ENCODE assay signal across 8 mouse cellular contexts in the genomic region with DNA sequence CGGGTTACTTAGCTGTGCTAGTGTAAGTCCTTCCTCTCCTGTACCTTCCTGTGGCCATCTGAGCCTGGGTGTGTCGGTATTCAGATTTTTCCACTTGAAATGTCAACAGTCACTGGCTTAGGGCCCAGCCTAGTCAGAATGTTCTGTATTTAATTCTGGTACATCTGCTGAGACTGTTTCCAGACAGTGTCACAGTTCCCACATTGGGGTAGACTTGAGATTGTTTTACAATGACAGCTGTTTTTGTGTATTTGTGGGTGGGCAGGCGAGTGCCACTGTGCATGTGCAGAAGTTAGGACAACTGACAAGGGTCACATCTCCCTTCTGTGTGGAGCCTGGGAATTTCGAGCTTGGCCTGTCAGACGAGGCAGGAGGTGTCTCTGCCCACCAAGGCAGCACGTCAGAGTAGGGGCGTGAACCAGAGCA. TPM values are rescaled to one million over a fixed set of nuclear protein-coding genes. Genes with fewer than 3 reads are reported as not detected.
DNase-seq lines count a peak whose midpoint lies in the region; ATAC-seq and TF ChIP-seq lines count a peak whose summit lies in the region.

No protein-coding gene starts in this region.

- H3K27me3 ChIP-seq in midbrain, embryonic 13.5 days = no peaks in the 10 kb centered on the region
- no peaks in the 10 kb centered on the region for H3K27me3 ChIP-seq in midbrain, embryonic 14.5 days (ENCODE audit: control insufficient read depth, insufficient read depth, low read length)
- no peaks in the 10 kb centered on the region for H3K27me3 ChIP-seq in hindbrain, postnatal 0 days (ENCODE audit: insufficient read depth, low read length)

- H3K27ac ChIP-seq in midbrain, embryonic 13.5 days = no peak overlapping the region
- no peak overlapping the region for H3K27ac ChIP-seq in midbrain, embryonic 14.5 days (replicated peaks; ENCODE audit: low read depth, low read length)
- H3K27ac ChIP-seq in hindbrain, postnatal 0 days = peak overlapping the region; percentile 6; the same call in 1 of the 2 replicates

- 0 out of 2 replicates have a peak overlapping the region, but pooled peaks have one; percentile 14 for H3K4me2 ChIP-seq in midbrain, embryonic 13.5 days (replicated peaks)
- no peak overlapping the region for H3K4me2 ChIP-seq in midbrain, embryonic 14.5 days (ENCODE audit: low read length)
- H3K4me2 ChIP-seq in hindbrain, postnatal 0 days (ENCODE audit: low read depth, low read length) = no peak overlapping the region

- no peak for TF ChIP-seq CTCF in hindbrain, postnatal 0 days (IDR thresholded peaks at IDR 0.05; ENCODE audit: low read depth)

- ATAC-seq in midbrain, embryonic 13.5 days = no peak
- no peak for ATAC-seq in midbrain, embryonic 14.5 days (ENCODE audit: low FRiP score, low TSS enrichment)
- no peak for ATAC-seq in hindbrain, postnatal 0 days
- no peak for ATAC-seq in erythroid progenitor cell, adult 5-6 weeks (replicated peaks; ENCODE audit: low FRiP score, poor library complexity, severe bottlenecking)

- H3K9me3 ChIP-seq in midbrain, embryonic 13.5 days = no peaks in the 10 kb centered on the region
- H3K9me3 ChIP-seq in midbrain, embryonic 14.5 days (ENCODE audit: control insufficient read depth, low read length) = no peaks in the 10 kb centered on the region
- no peaks in the 10 kb centered on the region for H3K9me3 ChIP-seq in hindbrain, postnatal 0 days (ENCODE audit: low read length)

- peaks cover 8% of the 10 kb centered on the region for H3K36me3 ChIP-seq in midbrain, embryonic 13.5 days
- H3K36me3 ChIP-seq in midbrain, embryonic 14.5 days (ENCODE audit: control insufficient read depth, insufficient read depth, low read length) = 0 out of 2 replicates have a peak, but pooled peaks cover 4% of the 10 kb centered on the region
- no peaks in the 10 kb centered on the region for H3K36me3 ChIP-seq in hindbrain, postnatal 0 days (ENCODE audit: insufficient read depth, low read length)

- H3K4me3 ChIP-seq in midbrain, embryonic 13.5 days (replicated peaks) = no peak overlapping the region
- H3K4me3 ChIP-seq in midbrain, embryonic 14.5 days (replicated peaks; ENCODE audit: low read depth, low read length) = no peak overlapping the region
- H3K4me3 ChIP-seq in hindbrain, postnatal 0 days (ENCODE audit: low read length) = no peak overlapping the region

- peak overlapping the region; percentile 50 for H3K9ac ChIP-seq in midbrain, embryonic 13.5 days (replicated peaks)
- no peak overlapping the region for H3K9ac ChIP-seq in midbrain, embryonic 14.5 days (replicated peaks; ENCODE audit: low read length)
- no peak overlapping the region for H3K9ac ChIP-seq in hindbrain, postnatal 0 days (replicated peaks; ENCODE audit: low read length)

- WGBS in midbrain, embryonic 13.5 days = 83% methylated on average over 7 of the region's 7 CpGs
- WGBS in midbrain, embryonic 14.5 days = 80% methylated on average over 7 of the region's 7 CpGs
- 49% methylated on average over 7 of the region's 7 CpGs for WGBS in hindbrain, postnatal 0 days

- DNase-seq in adrenal gland, adult 2 months = peak; percentile 39
- no peak for DNase-seq in adrenal gland, postnatal 36 days
- no peak for DNase-seq in midbrain, embryonic 14.5 days
- no peak for DNase-seq in hindbrain, postnatal 0 days (ENCODE audit: low spot score)
- DNase-seq in lung, postnatal 10 days = peak; percentile 80
- DNase-seq in testis, postnatal 14 days (ENCODE audit: low spot score) = no peak

- peaks cover 44% of the 10 kb centered on the region for H3K4me1 ChIP-seq in midbrain, embryonic 13.5 days (replicated peaks)
- H3K4me1 ChIP-seq in midbrain, embryonic 14.5 days (ENCODE audit: control insufficient read depth, insufficient read depth, low read length) = peaks cover 18% of the 10 kb centered on the region
- peaks cover 12% of the 10 kb centered on the region; the same call in 1 of the 2 replicates for H3K4me1 ChIP-seq in hindbrain, postnatal 0 days (ENCODE audit: insufficient read depth, low read length)

RNA-seq across cellular contexts. Expression of gene Ube2g2, which starts 2.5 kb away (rescaled TPM):
- total RNA-seq in adrenal gland, adult 2 months (2021) = 10 to 100 TPM; 50.0 to 55.0 TPM
- 27.9 and 37.4 TPM in 2 replicates for polyA plus RNA-seq in adrenal gland, adult 2 months (2012; rRNA removed)
- 10 to 100 TPM; 57.3 to 67.6 TPM for total RNA-seq in adrenal gland, postnatal 36 days (2021)
- 89.8 and 95.5 TPM in 2 replicates for polyA plus RNA-seq in midbrain, embryonic 13.5 days (2015; fragmentation: Nextera tagmentation; extraction: Ambion mirVana)
- 55.6 and 66.6 TPM in 2 replicates for polyA plus RNA-seq in midbrain, embryonic 14.5 days (2014; fragmentation: Nextera tagmentation; extraction: Ambion mirVana)
- 45.1 and 48.3 TPM in 2 replicates for total RNA-seq in hindbrain, postnatal 0 days (2014; rRNA removed)
- polyA plus RNA-seq in hindbrain, postnatal 0 days (2015; fragmentation: Nextera tagmentation; extraction: Ambion mirVana) = 65.8 and 73.8 TPM in 2 replicates
- total RNA-seq in erythroid progenitor cell, adult 5-6 weeks (2015; ENCODE audit: low replicate concordance) = 6.8 and 9.6 TPM in 2 replicates
- total RNA-seq in erythroid progenitor cell, adult 5-6 weeks (2017; ENCODE audit: low replicate concordance) = 10.4 and 11.3 TPM in 2 replicates

RNA-seq across cellular contexts. Expression of gene Gm49325, which starts 18.6 kb away (rescaled TPM):
- 10 to 100 TPM; 27.5 to 28.5 TPM for total RNA-seq in adrenal gland, adult 2 months (2021)
- polyA plus RNA-seq in adrenal gland, adult 2 months (2012; rRNA removed) = not detected in 2 replicates
- 10 to 100 TPM; 24.1 to 27.6 TPM for total RNA-seq in adrenal gland, postnatal 36 days (2021)
- polyA plus RNA-seq in midbrain, embryonic 13.5 days (2015; fragmentation: Nextera tagmentation; extraction: Ambion mirVana) = 2.5 TPM in 1 of 2 replicates, not detected in the other
- 16.3 TPM in 1 of 2 replicates, not detected in the other for polyA plus RNA-seq in midbrain, embryonic 14.5 days (2014; fragmentation: Nextera tagmentation; extraction: Ambion mirVana)
- total RNA-seq in hindbrain, postnatal 0 days (2014; rRNA removed) = 4.0 TPM in 1 of 2 replicates, not detected in the other
- 11.1 and 12.8 TPM in 2 replicates for polyA plus RNA-seq in hindbrain, postnatal 0 days (2015; fragmentation: Nextera tagmentation; extraction: Ambion mirVana)
- not detected in 2 replicates for total RNA-seq in erythroid progenitor cell, adult 5-6 weeks (2015; ENCODE audit: low replicate concordance)
- not detected in 2 replicates for total RNA-seq in erythroid progenitor cell, adult 5-6 weeks (2017; ENCODE audit: low replicate concordance)

RNA-seq across cellular contexts. Expression of gene Sumo3, which starts 18.7 kb away (rescaled TPM):
- 100 to 1,000 TPM in 1 of 2 experiments, 10 to 100 TPM in 1; 97.7 to 104 TPM for total RNA-seq in adrenal gland, adult 2 months (2021)
- polyA plus RNA-seq in adrenal gland, adult 2 months (2012; rRNA removed) = 83.8 and 91.1 TPM in 2 replicates
- 100 to 1,000 TPM in 1 of 2 experiments, 10 to 100 TPM in 1; 89.0 to 106 TPM for total RNA-seq in adrenal gland, postnatal 36 days (2021)
- 302 and 320 TPM in 2 replicates for polyA plus RNA-seq in midbrain, embryonic 13.5 days (2015; fragmentation: Nextera tagmentation; extraction: Ambion mirVana)
- polyA plus RNA-seq in midbrain, embryonic 14.5 days (2014; fragmentation: Nextera tagmentation; extraction: Ambion mirVana) = 253 and 287 TPM in 2 replicates
- 217 and 218 TPM in 2 replicates for total RNA-seq in hindbrain, postnatal 0 days (2014; rRNA removed)
- 330 and 348 TPM in 2 replicates for polyA plus RNA-seq in hindbrain, postnatal 0 days (2015; fragmentation: Nextera tagmentation; extraction: Ambion mirVana)
- 9.2 and 14.8 TPM in 2 replicates for total RNA-seq in erythroid progenitor cell, adult 5-6 weeks (2015; ENCODE audit: low replicate concordance)
- 21.1 and 33.6 TPM in 2 replicates for total RNA-seq in erythroid progenitor cell, adult 5-6 weeks (2017; ENCODE audit: low replicate concordance)

RNA-seq across cellular contexts. Expression of gene Pttg1ip, which starts 43.1 kb away (rescaled TPM):
- total RNA-seq in adrenal gland, adult 2 months (2021) = 100 to 1,000 TPM; 174 to 202 TPM
- 127 and 165 TPM in 2 replicates for polyA plus RNA-seq in adrenal gland, adult 2 months (2012; rRNA removed)
- total RNA-seq in adrenal gland, postnatal 36 days (2021) = 100 to 1,000 TPM; 197 to 219 TPM
- polyA plus RNA-seq in midbrain, embryonic 13.5 days (2015; fragmentation: Nextera tagmentation; extraction: Ambion mirVana) = 57.5 and 59.0 TPM in 2 replicates
- polyA plus RNA-seq in midbrain, embryonic 14.5 days (2014; fragmentation: Nextera tagmentation; extraction: Ambion mirVana) = 52.1 and 71.8 TPM in 2 replicates
- 85.9 and 94.0 TPM in 2 replicates for total RNA-seq in hindbrain, postnatal 0 days (2014; rRNA removed)
- 87.3 and 87.5 TPM in 2 replicates for polyA plus RNA-seq in hindbrain, postnatal 0 days (2015; fragmentation: Nextera tagmentation; extraction: Ambion mirVana)
- 62.5 and 73.9 TPM in 2 replicates for total RNA-seq in erythroid progenitor cell, adult 5-6 weeks (2015; ENCODE audit: low replicate concordance)
- 34.0 and 59.3 TPM in 2 replicates for total RNA-seq in erythroid progenitor cell, adult 5-6 weeks (2017; ENCODE audit: low replicate concordance)

Comparison
In these comparisons a context has a peak if more than half of its experiments do, and no peak if none do; other contexts are left out.
1. DNase-seq: peak in adrenal gland, adult 2 months (single experiment) and lung, postnatal 10 days (single experiment); none in adrenal gland, postnatal 36 days (0 of 2), midbrain, embryonic 14.5 days (single experiment), hindbrain, postnatal 0 days (single experiment) and testis, postnatal 14 days (single experiment).